Mouse (Mus musculus): ENCODE data around the gene Mrpl24. TPM values are rescaled to one million over a fixed set of nuclear protein-coding genes. Genes with fewer than 3 reads are reported as not detected.

Gene Mrpl24
- polyA plus RNA-seq, 1 experiment, result 207 TPM

DNA sequence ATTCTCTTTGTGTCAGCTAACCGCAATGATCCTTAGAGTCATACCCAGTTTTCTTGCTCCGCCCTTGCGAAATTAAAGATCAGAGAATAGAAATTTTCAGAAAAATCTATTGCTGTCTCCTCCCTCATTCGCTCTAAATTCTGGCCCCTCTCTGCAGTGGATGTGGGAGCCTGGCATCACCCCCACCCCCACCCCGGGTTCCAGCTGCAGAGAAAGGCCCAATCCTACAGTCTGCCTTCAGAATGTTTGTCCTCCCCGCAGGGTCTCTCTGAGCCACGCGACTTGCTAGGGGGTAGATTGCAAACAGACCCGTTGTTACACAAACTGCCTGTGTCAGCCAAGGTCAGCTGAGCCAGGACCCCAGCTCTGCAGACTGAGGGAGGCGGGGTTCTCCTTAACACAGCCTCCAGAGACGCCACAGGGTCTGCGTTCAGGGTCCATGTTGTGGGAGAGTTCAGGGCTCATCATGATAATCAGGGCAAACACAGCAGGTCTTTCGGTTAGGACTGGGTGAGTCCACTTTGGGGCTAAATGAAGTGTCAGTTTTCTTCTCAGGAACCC lies 30.7 kb downstream of the Mrpl24 start:
- H3K27ac ChIP-seq (ENCODE audit: insufficient read depth, low read length), result no peak overlapping the region
- H3K9ac ChIP-seq (ENCODE audit: low read depth, poor library complexity, severe bottlenecking), result no peak overlapping the region
- H3K4me1 ChIP-seq (ENCODE audit: control insufficient read depth, insufficient read depth, low read length), result peaks cover 8% of the 10 kb centered on the region
- H3K4me3 ChIP-seq (ENCODE audit: low read depth, low read length), result 0 out of 2 replicates have a peak overlapping the region, but pooled peaks have one; percentile 4
- no peaks in the 10 kb centered on the region for H3K9me3 ChIP-seq (replicated peaks; ENCODE audit: control insufficient read depth, insufficient read depth, low read length, poor library complexity, severe bottlenecking)
- H3K36me3 ChIP-seq (ENCODE audit: control insufficient read depth, insufficient read depth, low read length, poor library complexity, severe bottlenecking), result no peaks in the 10 kb centered on the region
- H3K27me3 ChIP-seq (ENCODE audit: control insufficient read depth, insufficient read depth, low read length, poor library complexity, severe bottlenecking), result no peaks in the 10 kb centered on the region; the same call in 1 of the 2 replicates
- TF ChIP-seq EP300 (IDR thresholded peaks at IDR 0.05; ENCODE audit: insufficient read depth, low read depth, low read length), result peak; percentile 72
- no peak for TF ChIP-seq CTCF (IDR thresholded peaks at IDR 0.05; ENCODE audit: low read depth, low read length)

GRCm38 (mm10) chr3:87951946-87952345 lies 32.6 kb downstream of the Mrpl24 start:
- TF ChIP-seq POLR2A (IDR thresholded peaks at IDR 0.05; ENCODE audit: insufficient read depth, low read length) (no peak), EP300 (IDR thresholded peaks at IDR 0.05; ENCODE audit: insufficient read depth, low read depth, low read length) (no peak), CTCF (IDR thresholded peaks at IDR 0.05; ENCODE audit: low read depth, low read length) (no peak)
- no peak overlapping the region for H3K27ac ChIP-seq (ENCODE audit: insufficient read depth, low read length)
- no peak overlapping the region for H3K9ac ChIP-seq (ENCODE audit: low read depth, poor library complexity, severe bottlenecking)
- no peaks in the 10 kb centered on the region for H3K36me3 ChIP-seq (ENCODE audit: control insufficient read depth, insufficient read depth, low read length, poor library complexity, severe bottlenecking)
- H3K4me3 ChIP-seq (ENCODE audit: low read depth, low read length), result peak overlapping the region; percentile 55
- peaks cover 8% of the 10 kb centered on the region for H3K4me1 ChIP-seq (ENCODE audit: control insufficient read depth, insufficient read depth, low read length)
- no peaks in the 10 kb centered on the region; the same call in 1 of the 2 replicates for H3K27me3 ChIP-seq (ENCODE audit: control insufficient read depth, insufficient read depth, low read length, poor library complexity, severe bottlenecking)
- H3K9me3 ChIP-seq (replicated peaks; ENCODE audit: control insufficient read depth, insufficient read depth, low read length, poor library complexity, severe bottlenecking), result no peaks in the 10 kb centered on the region

- no peaks in the 10 kb centered on the region for H3K36me3 ChIP-seq (ENCODE audit: control insufficient read depth, insufficient read depth, low read length, poor library complexity, severe bottlenecking)
- peak overlapping the region; percentile 55 for H3K4me3 ChIP-seq (ENCODE audit: low read depth, low read length)
- no peaks in the 10 kb centered on the region; the same call in 1 of the 2 replicates for H3K27me3 ChIP-seq (ENCODE audit: control insufficient read depth, insufficient read depth, low read length, poor library complexity, severe bottlenecking)
- no peak overlapping the region for H3K27ac ChIP-seq (ENCODE audit: insufficient read depth, low read length)
- peaks cover 4% of the 10 kb centered on the region for H3K4me1 ChIP-seq (ENCODE audit: control insufficient read depth, insufficient read depth, low read length)
- TF ChIP-seq CTCF (IDR thresholded peaks at IDR 0.05; ENCODE audit: low read depth, low read length), result no peak
- no peak for TF ChIP-seq POLR2A (IDR thresholded peaks at IDR 0.05; ENCODE audit: insufficient read depth, low read length)
- no peak for TF ChIP-seq EP300 (IDR thresholded peaks at IDR 0.05; ENCODE audit: insufficient read depth, low read depth, low read length)
- H3K9ac ChIP-seq (ENCODE audit: low read depth, poor library complexity, severe bottlenecking), result no peak overlapping the region
- no peaks in the 10 kb centered on the region for H3K9me3 ChIP-seq (replicated peaks; ENCODE audit: control insufficient read depth, insufficient read depth, low read length, poor library complexity, severe bottlenecking)
Measured at GRCm38 (mm10) chr3:87952440-87952839, 33.1 kb downstream of the Mrpl24 start.

- Histone ChIP-seq H3K36me3 (ENCODE audit: control insufficient read depth, insufficient read depth, low read length, poor library complexity, severe bottlenecking) (no peaks in the 10 kb centered on the region), H3K4me3 (ENCODE audit: low read depth, low read length) (no peak overlapping the region), H3K27ac (ENCODE audit: insufficient read depth, low read length) (no peak overlapping the region), H3K27me3 (ENCODE audit: control insufficient read depth, insufficient read depth, low read length, poor library complexity, severe bottlenecking) (0 out of 2 replicates have a peak, but pooled peaks cover 2% of the 10 kb centered on the region), H3K9ac (ENCODE audit: low read depth, poor library complexity, severe bottlenecking) (no peak overlapping the region), H3K9me3 (replicated peaks; ENCODE audit: control insufficient read depth, insufficient read depth, low read length, poor library complexity, severe bottlenecking) (no peaks in the 10 kb centered on the region), H3K4me1 (ENCODE audit: control insufficient read depth, insufficient read depth, low read length) (peaks cover 1% of the 10 kb centered on the region)
- no peak for TF ChIP-seq EP300 (IDR thresholded peaks at IDR 0.05; ENCODE audit: insufficient read depth, low read depth, low read length)
- no peak for TF ChIP-seq CTCF (IDR thresholded peaks at IDR 0.05; ENCODE audit: low read depth, low read length)
- TF ChIP-seq POLR2A (IDR thresholded peaks at IDR 0.05; ENCODE audit: insufficient read depth, low read length), result no peak
Measured at GRCm38 (mm10) chr3:87958056-87958455, 38.8 kb downstream of the Mrpl24 start.

DNA sequence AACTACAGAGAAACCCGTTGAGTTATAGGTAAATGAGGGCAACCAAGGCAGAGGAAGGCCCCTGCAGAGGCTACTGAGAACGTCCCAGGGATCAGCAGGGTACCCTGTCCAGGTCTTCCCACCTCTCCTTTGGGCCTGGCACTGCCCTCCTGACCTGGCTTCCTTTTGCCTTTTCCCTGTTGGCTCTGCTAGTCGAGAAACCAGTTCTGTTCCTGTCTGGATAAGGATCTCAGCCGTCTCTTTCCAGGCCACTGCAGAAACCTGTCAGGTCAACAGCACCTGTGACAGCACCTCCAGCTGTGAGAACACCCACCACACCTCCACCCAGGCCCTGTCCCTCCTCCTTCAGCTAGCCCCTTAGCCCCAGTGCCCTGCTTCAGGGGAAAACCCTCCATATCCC lies 39.2 kb downstream of the Mrpl24 start:
- Histone ChIP-seq H3K4me1 (ENCODE audit: control insufficient read depth, insufficient read depth, low read length) (no peaks in the 10 kb centered on the region), H3K9me3 (replicated peaks; ENCODE audit: control insufficient read depth, insufficient read depth, low read length, poor library complexity, severe bottlenecking) (no peaks in the 10 kb centered on the region), H3K4me3 (ENCODE audit: low read depth, low read length) (no peak overlapping the region), H3K9ac (ENCODE audit: low read depth, poor library complexity, severe bottlenecking) (no peak overlapping the region), H3K27me3 (ENCODE audit: control insufficient read depth, insufficient read depth, low read length, poor library complexity, severe bottlenecking) (0 out of 2 replicates have a peak, but pooled peaks cover 2% of the 10 kb centered on the region), H3K27ac (ENCODE audit: insufficient read depth, low read length) (no peak overlapping the region), H3K36me3 (ENCODE audit: control insufficient read depth, insufficient read depth, low read length, poor library complexity, severe bottlenecking) (no peaks in the 10 kb centered on the region)
- TF ChIP-seq POLR2A (IDR thresholded peaks at IDR 0.05; ENCODE audit: insufficient read depth, low read length), result no peak
- no peak for TF ChIP-seq CTCF (IDR thresholded peaks at IDR 0.05; ENCODE audit: low read depth, low read length)

DNA sequence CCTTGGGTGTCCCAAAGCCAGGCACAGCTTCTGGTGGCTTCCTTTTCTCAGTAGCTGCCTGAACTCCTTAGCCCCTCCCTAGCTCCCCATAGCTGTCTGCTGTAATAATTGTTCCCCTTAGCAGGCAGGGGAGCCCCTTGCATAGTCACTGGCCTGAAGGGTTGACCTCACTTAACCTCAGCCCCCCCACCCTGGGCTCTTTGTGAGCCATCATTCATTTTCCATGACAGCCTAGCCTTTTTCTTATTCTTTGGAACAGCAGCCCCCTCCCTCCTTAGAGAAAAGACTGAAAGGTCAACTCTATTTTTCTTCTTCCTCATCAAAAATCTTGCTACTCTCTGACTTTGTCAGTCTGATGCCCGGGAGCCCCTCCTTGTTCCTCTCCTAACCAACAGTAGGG lies 39.7 kb downstream of the Mrpl24 start:
- Histone ChIP-seq H3K4me3 (ENCODE audit: low read depth, low read length) (no peak overlapping the region), H3K36me3 (ENCODE audit: control insufficient read depth, insufficient read depth, low read length, poor library complexity, severe bottlenecking) (no peaks in the 10 kb centered on the region), H3K4me1 (ENCODE audit: control insufficient read depth, insufficient read depth, low read length) (no peaks in the 10 kb centered on the region), H3K9me3 (replicated peaks; ENCODE audit: control insufficient read depth, insufficient read depth, low read length, poor library complexity, severe bottlenecking) (no peaks in the 10 kb centered on the region), H3K9ac (ENCODE audit: low read depth, poor library complexity, severe bottlenecking) (no peak overlapping the region), H3K27me3 (ENCODE audit: control insufficient read depth, insufficient read depth, low read length, poor library complexity, severe bottlenecking) (0 out of 2 replicates have a peak, but pooled peaks cover 2% of the 10 kb centered on the region), H3K27ac (ENCODE audit: insufficient read depth, low read length) (no peak overlapping the region)
- TF ChIP-seq POLR2A (IDR thresholded peaks at IDR 0.05; ENCODE audit: insufficient read depth, low read length) (no peak), EP300 (IDR thresholded peaks at IDR 0.05; ENCODE audit: insufficient read depth, low read depth, low read length) (no peak), CTCF (IDR thresholded peaks at IDR 0.05; ENCODE audit: low read depth, low read length) (no peak)

All from ES-Bruce4 (cell line).